Mouse (Mus musculus): ENCODE results near the gene Pkp1. TPM values are rescaled to one million over a fixed set of nuclear protein-coding genes. Genes with fewer than 3 reads are reported as not detected.

Pkp1 gene
- total and polyA plus RNA-seq, 3 experiments = not detected

DNA sequence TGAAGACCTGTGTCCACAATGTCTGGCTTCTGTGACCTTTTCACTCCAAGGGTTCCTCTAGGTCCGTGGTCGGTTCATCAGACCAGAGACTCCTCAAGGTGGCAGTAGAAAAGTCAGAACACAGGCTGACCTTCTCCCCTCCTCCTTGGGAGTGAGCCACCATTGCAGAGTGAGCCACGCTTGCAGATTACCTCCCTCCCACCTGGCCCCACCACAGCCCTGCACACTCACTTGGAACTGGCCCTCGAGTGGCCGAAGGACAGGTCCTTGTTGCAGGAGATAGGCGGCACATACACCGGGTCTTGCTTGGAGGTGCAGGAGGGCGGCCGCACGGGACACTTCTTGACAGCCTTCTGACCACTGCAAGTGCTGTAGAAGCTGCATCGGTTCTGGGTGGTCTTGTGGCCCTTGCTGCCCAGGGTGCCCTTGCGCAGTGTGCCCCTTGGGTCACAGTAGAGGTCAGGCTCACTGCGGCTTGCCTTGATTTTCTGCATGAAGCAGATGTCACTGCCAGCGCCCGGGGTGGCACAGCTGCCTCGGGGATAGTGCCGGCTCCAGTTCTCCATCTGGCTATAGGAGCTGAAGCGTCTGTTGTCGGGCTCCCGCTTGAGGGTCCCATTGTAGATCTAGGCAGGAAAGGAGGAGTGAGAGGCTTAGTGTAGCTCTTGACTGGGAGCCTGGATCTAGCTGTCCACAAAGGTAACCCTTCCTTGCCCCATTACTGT is 29.4 kb downstream of the Pkp1 start:
- Histone ChIP-seq H3K27me3 (ENCODE audit: control insufficient read depth in 1 of 2, insufficient read depth in 2 of 2, low read length in 2 of 2) (peaks cover 4 to 23% of the 10 kb centered on the region in 2 experiments; a peak in 3 of 4 replicates), H3K9me3 (replicated peaks; ENCODE audit: insufficient read depth, low read length) (no peaks in the 10 kb centered on the region), H3K36me3 (ENCODE audit: control insufficient read depth in 1 of 2, insufficient read depth in 2 of 2, low read length in 2 of 2) (no peaks in the 10 kb centered on the region), H3K4me3 (ENCODE audit: control insufficient read depth in 1 of 2, insufficient read depth in 1 of 2, low read depth in 2 of 2, low read length in 2 of 2) (no peak overlapping the region), H3K27ac (ENCODE audit: control insufficient read depth, low read depth, low read length) (no peak overlapping the region), H3K4me1 (ENCODE audit: control insufficient read depth in 1 of 2, insufficient read depth in 2 of 2, low read length in 2 of 2) (no peaks in the 10 kb centered on the region), H3K9ac (ENCODE audit: control insufficient read depth, low read depth, low read length, poor library complexity, severe bottlenecking) (no peak overlapping the region), H3K79me2 (ENCODE audit: control insufficient read depth, insufficient read depth, low read length, poor library complexity) (no peaks in the 10 kb centered on the region)
- DNase-seq (ENCODE audit: low read depth, low spot score) = no peak
- TF ChIP-seq BHLHE40 (IDR thresholded peaks at IDR 0.05; ENCODE audit: borderline replicate concordance, low read depth, low read length) (no peak), UBTF (IDR thresholded peaks at IDR 0.05; ENCODE audit: borderline replicate concordance, insufficient read depth, low read depth, low read length) (no peak), ZNF384 (IDR thresholded peaks at IDR 0.05; ENCODE audit: low read depth, low read length) (no peak), USF1 (IDR thresholded peaks at IDR 0.05; ENCODE audit: low read depth, low read length) (no peak), HCFC1 (IDR thresholded peaks at IDR 0.05; ENCODE audit: low read depth, low read length) (no peak), RCOR1 (IDR thresholded peaks at IDR 0.05; ENCODE audit: low read depth, low read length) (no peak), TBP (IDR thresholded peaks at IDR 0.05; ENCODE audit: low read depth, low read length) (no peak), RAD21 (IDR thresholded peaks at IDR 0.05; ENCODE audit: low read depth, low read length) (no peak)

DNA sequence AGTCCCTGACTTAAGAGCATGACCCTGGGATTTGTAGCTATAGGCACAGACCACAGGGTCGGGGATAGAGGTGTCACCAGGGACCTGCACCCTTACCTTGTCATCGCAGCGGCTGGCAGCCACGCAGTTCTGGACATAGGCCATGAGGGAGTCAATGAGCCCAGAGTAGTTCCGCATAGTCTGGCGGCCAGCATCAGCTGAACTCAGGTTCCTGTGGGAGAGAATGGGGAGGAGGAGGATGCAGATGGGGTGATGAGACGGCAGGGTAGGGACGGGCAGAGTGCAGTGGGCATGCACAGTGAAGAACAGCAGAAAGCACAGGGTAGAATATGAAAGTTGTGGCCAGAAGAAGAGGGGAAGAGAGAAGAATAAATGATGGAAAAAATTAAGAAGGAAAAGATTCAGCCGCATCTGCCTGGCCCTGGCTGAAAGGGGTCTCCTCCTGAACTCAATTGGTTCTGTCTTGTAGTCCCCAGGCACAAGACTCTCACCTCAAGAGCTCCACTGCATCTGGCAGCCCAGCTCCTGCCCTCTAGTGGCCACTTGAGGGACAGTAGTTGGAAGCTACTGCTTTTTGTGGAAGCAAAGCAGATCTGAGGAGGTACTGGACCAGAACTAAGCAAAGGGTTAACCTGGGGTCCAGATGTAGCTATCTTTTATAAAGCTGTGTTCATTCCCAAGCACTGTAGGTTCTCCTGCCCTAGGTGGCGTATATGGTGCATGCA is 36.5 kb downstream of the Pkp1 start:
- H3K27ac ChIP-seq (ENCODE audit: control insufficient read depth, low read depth, low read length) = no peak overlapping the region
- H3K36me3 ChIP-seq (ENCODE audit: control insufficient read depth in 1 of 2, insufficient read depth in 2 of 2, low read length in 2 of 2) = no peaks in the 10 kb centered on the region
- H3K4me1 ChIP-seq (ENCODE audit: control insufficient read depth in 1 of 2, insufficient read depth in 2 of 2, low read length in 2 of 2) = no peaks in the 10 kb centered on the region
- TF ChIP-seq GATA1 (IDR thresholded peaks at IDR 0.05; ENCODE audit: low read depth, low read length) (no peak), TBP (IDR thresholded peaks at IDR 0.05; ENCODE audit: low read depth, low read length) (no peak), RAD21 (IDR thresholded peaks at IDR 0.05; ENCODE audit: low read depth, low read length) (peak; percentile 38), USF2 (IDR thresholded peaks at IDR 0.05; ENCODE audit: borderline replicate concordance in 1 of 2, insufficient read depth in 1 of 2, low read depth in 1 of 2, low read length in 2 of 2) (no peak), CTCF (IDR thresholded peaks at IDR 0.05 in 2 of 3, conservative IDR thresholded peaks at IDR 0.05 in 1 of 3; ENCODE audit: control insufficient read depth in 1 of 3, insufficient read depth in 1 of 3, low read depth in 2 of 3, low read length in 3 of 3, poor library complexity in 1 of 3, severe bottlenecking in 1 of 3) (peak; percentile 85 to 95 (median 87)), BHLHE40 (IDR thresholded peaks at IDR 0.05; ENCODE audit: borderline replicate concordance, low read depth, low read length) (no peak), ELF1 (IDR thresholded peaks at IDR 0.05; ENCODE audit: low read depth, low read length) (no peak), POLR2AphosphoS5 (IDR thresholded peaks at IDR 0.05; ENCODE audit: borderline replicate concordance, low read depth, low read length) (no peak), SMC3 (IDR thresholded peaks at IDR 0.05; ENCODE audit: low read depth, low read length) (peak; percentile 66)
- no peak overlapping the region for H3K9ac ChIP-seq (ENCODE audit: control insufficient read depth, low read depth, low read length, poor library complexity, severe bottlenecking)
- no peaks in the 10 kb centered on the region for H3K9me3 ChIP-seq (replicated peaks; ENCODE audit: insufficient read depth, low read length)
- peaks cover 4% of the 10 kb centered on the region in 2 experiments; a peak in 2 of 4 replicates for H3K27me3 ChIP-seq (ENCODE audit: control insufficient read depth in 1 of 2, insufficient read depth in 2 of 2, low read length in 2 of 2)
- H3K79me2 ChIP-seq (ENCODE audit: control insufficient read depth, insufficient read depth, low read length, poor library complexity) = no peaks in the 10 kb centered on the region
- peak; percentile 64 for DNase-seq (ENCODE audit: low read depth, low spot score)
- H3K4me3 ChIP-seq (ENCODE audit: control insufficient read depth in 1 of 2, insufficient read depth in 1 of 2, low read depth in 2 of 2, low read length in 2 of 2) = no peak overlapping the region
